Mouse (Mus musculus) ES-E14 (cell line): ENCODE measurements around the gene Dock2.

Source experiments
- CHD2 ChIP-seq: IDR thresholded peaks from 2 replicates; pipeline ENCODE4 v1.6.1; 2014; ENCODE audit warnings: mild to moderate bottlenecking, low read depth, low read length, inconsistent platforms
- ZC3H11A ChIP-seq: IDR thresholded peaks from 2 replicates; pipeline ENCODE4 v1.6.1; 2012; ENCODE audit warnings: low read depth, mild to moderate bottlenecking, inconsistent platforms, low read length, borderline replicate concordance
- ZNF384 ChIP-seq: IDR thresholded peaks from 2 replicates; pipeline ENCODE4 v1.6.1; 2012; ENCODE audit warnings: low read depth, low read length, inconsistent platforms

DNA sequence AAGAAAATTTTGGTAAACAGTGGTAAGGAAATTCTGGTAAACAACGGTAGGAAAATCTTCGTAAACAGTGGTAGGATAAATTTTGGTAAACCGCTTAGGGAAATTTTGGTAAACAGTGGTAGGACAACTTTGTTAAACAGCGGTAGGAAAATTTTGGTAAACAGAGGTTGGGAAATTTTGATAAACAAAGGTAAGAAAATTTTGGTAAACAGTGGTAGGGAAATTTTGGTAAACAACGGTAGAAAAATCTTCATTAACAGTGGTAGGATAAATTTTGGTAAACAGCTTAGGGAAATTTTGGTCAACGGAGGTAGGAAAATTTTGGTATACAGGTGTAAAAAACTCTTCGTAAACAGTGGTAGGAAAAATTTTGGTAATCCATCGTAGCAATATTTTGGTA lies 101.9 kb downstream of the Dock2 start:
- TF ChIP-seq CHD2 (no peak), ZC3H11A (no peak), ZNF384 (no peak)
